Mouse (Mus musculus) stomach, postnatal 0 days (tissue): ENCODE data around the gene Trim8.

Experiments
- CTCF ChIP-seq: IDR thresholded peaks from 2 replicates; pipeline ENCODE4 v1.5.1; 2016; ENCODE audit warnings: antibody characterized with exemption, low read depth, mild to moderate bottlenecking, moderate library complexity
- EP300 ChIP-seq: optimal IDR thresholded peaks from 2 replicates; pipeline ENCODE3; 2016; ENCODE audit warnings: antibody characterized with exemption

DNA sequence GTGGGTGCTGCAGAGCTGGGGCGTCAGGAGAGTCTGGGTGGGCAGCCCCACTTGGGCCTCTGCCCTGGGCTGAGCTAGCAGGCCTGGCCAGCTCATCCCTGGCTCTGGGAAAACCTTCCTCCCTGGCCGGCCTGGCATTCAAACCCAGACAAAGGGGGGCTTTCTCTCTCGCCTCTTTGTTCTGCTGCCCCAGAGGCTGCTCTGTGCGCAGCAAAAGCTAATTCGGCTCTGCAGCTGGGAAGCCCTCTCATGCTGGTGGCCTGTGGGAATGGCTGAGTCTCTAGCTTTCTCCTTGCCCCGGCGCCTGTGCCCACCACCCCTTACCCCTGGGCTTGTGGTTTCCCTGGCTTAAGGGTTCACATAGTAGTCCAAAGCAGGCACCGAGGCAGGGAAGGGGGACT is 5.7 kb downstream of the Trim8 start:
- TF ChIP-seq CTCF (no peak), EP300 (no peak)
